Comparison of ENCODE assay signal across 19 mouse cellular contexts in the genomic region with DNA sequence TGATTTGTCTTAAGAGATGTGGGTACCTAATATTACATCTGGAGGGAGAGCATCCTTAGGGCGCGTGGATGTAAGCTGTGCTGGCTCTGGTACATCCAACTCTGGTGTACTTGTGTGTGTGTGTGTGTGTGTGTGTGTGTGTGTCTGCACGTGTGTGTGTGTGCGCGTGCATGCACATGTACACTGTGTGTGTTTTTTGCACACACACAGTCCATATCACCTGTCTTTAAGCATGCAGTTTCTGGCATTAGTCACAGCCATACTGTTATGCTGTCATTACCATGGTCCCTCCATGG.
"Had no signal": no experiment of that assay in that cellular context is flagged by ENCODE, and none has a peak within 500 bp of the region (broad histone marks: within the 10 kb centered on the region; RNA-seq: fewer than 3 reads in every experiment).

No protein-coding gene starts in this region.

- H3K4me2 ChIP-seq: heart, embryonic 11.5 days; heart, embryonic 13.5 days; heart, embryonic 15.5 days; hindbrain, embryonic 12.5 days; hindbrain, embryonic 14.5 days; kidney, embryonic 15.5 days; limb, embryonic 13.5 days had no signal

- H3K4me3 ChIP-seq: heart, adult 2 months; heart, embryonic 13.5 days; heart, embryonic 15.5 days; hindbrain, embryonic 12.5 days; kidney, embryonic 15.5 days; limb, embryonic 13.5 days had no signal

- ATAC-seq: forebrain, postnatal 0 days; hindbrain, postnatal 0 days had no signal

- H3K9me3 ChIP-seq: heart, embryonic 13.5 days; heart, embryonic 15.5 days; kidney, embryonic 15.5 days; limb, embryonic 13.5 days had no signal

- H3K27me3 ChIP-seq: heart, embryonic 13.5 days; heart, embryonic 15.5 days; hindbrain, embryonic 12.5 days; kidney, embryonic 15.5 days; limb, embryonic 13.5 days had no signal

- H3K27ac ChIP-seq: heart, adult 2 months; heart, embryonic 13.5 days; heart, embryonic 15.5 days; hindbrain, embryonic 12.5 days; hindbrain, embryonic 14.5 days; hindbrain, postnatal 0 days; kidney, embryonic 15.5 days; limb, embryonic 13.5 days had no signal

- H3K9ac ChIP-seq: forebrain, postnatal 0 days; heart, embryonic 13.5 days; heart, embryonic 15.5 days; hindbrain, embryonic 12.5 days; hindbrain, embryonic 14.5 days; kidney, embryonic 15.5 days; limb, embryonic 13.5 days had no signal

- DNase-seq: forebrain, postnatal 0 days; gastrocnemius, postnatal 14 days; gastrocnemius, postnatal 36 days; heart, adult 11 months; heart, adult 2 months; heart, postnatal 14 days; heart, postnatal 36 days; kidney, postnatal 14 days; layer of hippocampus, adult 9-11 months; layer of hippocampus, postnatal 36 days; left cerebral cortex, postnatal 4 days had no signal

- H3K36me3 ChIP-seq: heart, embryonic 15.5 days had no signal
